Comparison of ENCODE assay signal across 25 mouse cellular contexts in the genomic region with DNA sequence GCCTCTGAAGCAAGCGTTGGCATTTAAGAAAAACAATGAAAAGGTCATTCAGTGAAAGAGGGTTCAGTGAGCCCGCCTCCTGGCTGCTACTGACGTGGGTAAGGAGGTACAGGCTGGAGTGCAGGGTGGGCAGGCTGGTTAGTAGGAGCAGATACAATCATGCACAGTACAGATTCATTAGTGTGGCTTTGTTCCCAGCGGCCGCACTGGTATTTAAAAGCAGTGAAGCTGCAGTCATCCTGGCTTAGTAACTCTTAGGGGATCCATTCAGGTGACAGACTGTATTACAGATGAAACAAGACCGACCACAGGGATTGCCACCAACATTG. TPM values are rescaled to one million over a fixed set of nuclear protein-coding genes. Genes with fewer than 3 reads are reported as not detected.
DNase-seq lines count a peak whose midpoint lies in the region; ATAC-seq and TF ChIP-seq lines count a peak whose summit lies in the region.
"Had no signal": no experiment of that assay in that cellular context is flagged by ENCODE, and none has a peak within 500 bp of the region (broad histone marks: within the 10 kb centered on the region; RNA-seq: fewer than 3 reads in every experiment).

No protein-coding gene starts in this region.

- WGBS in forebrain, embryonic 14.5 days, result 35% methylated on average over 6 of the region's 6 CpGs
- WGBS in forebrain, embryonic 13.5 days, result 36% methylated on average over 6 of the region's 6 CpGs
- WGBS in midbrain, embryonic 16.5 days, result 72% methylated on average over 6 of the region's 6 CpGs
- 58% methylated on average over 6 of the region's 6 CpGs for WGBS in midbrain, embryonic 14.5 days
- WGBS in hindbrain, embryonic 15.5 days, result 52% methylated on average over 6 of the region's 6 CpGs
- 83% methylated on average over 6 of the region's 6 CpGs for WGBS in lung, postnatal 0 days
- 79% methylated on average over 6 of the region's 6 CpGs for WGBS in liver, postnatal 0 days (ENCODE audit: insufficient replicate concordance)

- H3K4me2 ChIP-seq in forebrain, embryonic 14.5 days (ENCODE audit: low read length), result no peak overlapping the region
- no peak overlapping the region for H3K4me2 ChIP-seq in forebrain, embryonic 13.5 days
- no peak overlapping the region for H3K4me2 ChIP-seq in midbrain, embryonic 16.5 days (ENCODE audit: low read length)
- no peak overlapping the region for H3K4me2 ChIP-seq in midbrain, embryonic 14.5 days (ENCODE audit: low read length)
- no peak overlapping the region for H3K4me2 ChIP-seq in hindbrain, embryonic 15.5 days
- H3K4me2 ChIP-seq in lung, postnatal 0 days (replicated peaks; ENCODE audit: low read depth, low read length), result no peak overlapping the region
- no peak overlapping the region for H3K4me2 ChIP-seq in liver, postnatal 0 days (ENCODE audit: low read depth, low read length)
- H3K4me2 ChIP-seq: heart, embryonic 15.5 days had no signal

- no peak overlapping the region for H3K9ac ChIP-seq in forebrain, embryonic 14.5 days (ENCODE audit: low read length)
- no peak overlapping the region for H3K9ac ChIP-seq in forebrain, embryonic 13.5 days
- no peak overlapping the region for H3K9ac ChIP-seq in midbrain, embryonic 16.5 days (ENCODE audit: low read depth, low read length)
- H3K9ac ChIP-seq in midbrain, embryonic 14.5 days (replicated peaks; ENCODE audit: low read length), result no peak overlapping the region
- no peak overlapping the region for H3K9ac ChIP-seq in hindbrain, embryonic 15.5 days
- H3K9ac ChIP-seq in lung, postnatal 0 days (replicated peaks; ENCODE audit: low read depth), result no peak overlapping the region
- no peak overlapping the region for H3K9ac ChIP-seq in liver, postnatal 0 days (replicated peaks)
- H3K9ac ChIP-seq: heart, embryonic 15.5 days had no signal

- no peaks in the 10 kb centered on the region for H3K27me3 ChIP-seq in forebrain, embryonic 14.5 days (replicated peaks; ENCODE audit: control insufficient read depth, insufficient read depth, low read length)
- H3K27me3 ChIP-seq in forebrain, embryonic 13.5 days, result no peaks in the 10 kb centered on the region
- no peaks in the 10 kb centered on the region for H3K27me3 ChIP-seq in midbrain, embryonic 16.5 days (ENCODE audit: control insufficient read depth, insufficient read depth, low read depth, low read length)
- H3K27me3 ChIP-seq in midbrain, embryonic 14.5 days (ENCODE audit: control insufficient read depth, insufficient read depth, low read length), result no peaks in the 10 kb centered on the region
- H3K27me3 ChIP-seq in hindbrain, embryonic 15.5 days, result no peaks in the 10 kb centered on the region
- H3K27me3 ChIP-seq in lung, postnatal 0 days (replicated peaks; ENCODE audit: insufficient read depth, low read length), result no peaks in the 10 kb centered on the region
- no peaks in the 10 kb centered on the region for H3K27me3 ChIP-seq in liver, postnatal 0 days (ENCODE audit: insufficient read depth, low read length)
- H3K27me3 ChIP-seq: heart, embryonic 15.5 days had no signal

- H3K4me1 ChIP-seq in forebrain, embryonic 14.5 days (ENCODE audit: control insufficient read depth, insufficient read depth, low read length), result no peaks in the 10 kb centered on the region
- H3K4me1 ChIP-seq in forebrain, embryonic 13.5 days, result no peaks in the 10 kb centered on the region
- no peaks in the 10 kb centered on the region; the same call in 1 of the 2 replicates for H3K4me1 ChIP-seq in midbrain, embryonic 16.5 days (ENCODE audit: control insufficient read depth, insufficient read depth, low read length)
- no peaks in the 10 kb centered on the region for H3K4me1 ChIP-seq in midbrain, embryonic 14.5 days (ENCODE audit: control insufficient read depth, insufficient read depth, low read length)
- no peaks in the 10 kb centered on the region for H3K4me1 ChIP-seq in hindbrain, embryonic 15.5 days (replicated peaks)
- no peaks in the 10 kb centered on the region for H3K4me1 ChIP-seq in lung, postnatal 0 days (ENCODE audit: insufficient read depth, low read depth, low read length)
- no peaks in the 10 kb centered on the region for H3K4me1 ChIP-seq in liver, postnatal 0 days (ENCODE audit: insufficient read depth)
- H3K4me1 ChIP-seq: heart, embryonic 15.5 days; limb, embryonic 10.5 days had no signal

- TF ChIP-seq EP300 in lung, postnatal 0 days (IDR thresholded peaks at IDR 0.05), result no peak
- no peak for TF ChIP-seq EP300 in liver, postnatal 0 days (IDR thresholded peaks at IDR 0.05; ENCODE audit: low read depth)

- no peak for DNase-seq in forebrain, embryonic 14.5 days (ENCODE audit: low spot score)
- no peak for DNase-seq in midbrain, embryonic 14.5 days
- DNase-seq in lung, postnatal 0 days (ENCODE audit: low spot score), result no peak
- DNase-seq in liver, postnatal 0 days, result no peak
- DNase-seq: cerebellum, adult 2 months; gastrocnemius, postnatal 14 days; heart, postnatal 4 days; kidney, postnatal 4 days; layer of hippocampus, adult 9-11 months; lung, adult 18-20 months; lung, postnatal 36 days; right cerebral cortex, postnatal 14 days; spleen, adult 18-20 months; thymus, postnatal 25 days had no signal

- TF ChIP-seq CTCF in lung, postnatal 0 days (IDR thresholded peaks at IDR 0.05), result no peak
- no peak for TF ChIP-seq CTCF in liver, postnatal 0 days (IDR thresholded peaks at IDR 0.05; ENCODE audit: low read depth)

- H3K36me3 ChIP-seq in forebrain, embryonic 14.5 days (ENCODE audit: control insufficient read depth, insufficient read depth, low read length), result peaks cover 25% of the 10 kb centered on the region
- peaks cover 37% of the 10 kb centered on the region for H3K36me3 ChIP-seq in forebrain, embryonic 13.5 days (ENCODE audit: poor library complexity, severe bottlenecking)
- peaks cover 20% of the 10 kb centered on the region for H3K36me3 ChIP-seq in midbrain, embryonic 16.5 days (ENCODE audit: control insufficient read depth, insufficient read depth, low read length)
- peaks cover 33% of the 10 kb centered on the region for H3K36me3 ChIP-seq in midbrain, embryonic 14.5 days (ENCODE audit: control insufficient read depth, insufficient read depth, low read length)
- H3K36me3 ChIP-seq in hindbrain, embryonic 15.5 days, result peaks cover 38% of the 10 kb centered on the region
- no peaks in the 10 kb centered on the region; the same call in 1 of the 2 replicates for H3K36me3 ChIP-seq in lung, postnatal 0 days (ENCODE audit: insufficient read depth, low read length)
- no peaks in the 10 kb centered on the region for H3K36me3 ChIP-seq in liver, postnatal 0 days (replicated peaks; ENCODE audit: insufficient read depth, low read length)
- H3K36me3 ChIP-seq: heart, embryonic 15.5 days had no signal

- H3K27ac ChIP-seq in forebrain, embryonic 14.5 days (ENCODE audit: low read depth, low read length), result no peak overlapping the region
- H3K27ac ChIP-seq in forebrain, embryonic 13.5 days, result no peak overlapping the region
- no peak overlapping the region for H3K27ac ChIP-seq in midbrain, embryonic 16.5 days (ENCODE audit: low read length)
- no peak overlapping the region for H3K27ac ChIP-seq in midbrain, embryonic 14.5 days (replicated peaks; ENCODE audit: low read depth, low read length)
- no peak overlapping the region for H3K27ac ChIP-seq in hindbrain, embryonic 15.5 days (replicated peaks)
- no peak overlapping the region for H3K27ac ChIP-seq in lung, postnatal 0 days (ENCODE audit: low read length)
- no peak overlapping the region for H3K27ac ChIP-seq in liver, postnatal 0 days (ENCODE audit: low read depth)
- H3K27ac ChIP-seq: heart, embryonic 15.5 days; left cerebral cortex, adult 2 months; limb, embryonic 10.5 days had no signal

- ATAC-seq in forebrain, embryonic 14.5 days, result peak; percentile 32; the same call in 1 of the 2 replicates
- ATAC-seq in forebrain, embryonic 13.5 days, result no peak
- ATAC-seq in midbrain, embryonic 16.5 days, result 0 out of 2 replicates have a peak, but pooled peaks have one; percentile 32
- ATAC-seq in midbrain, embryonic 14.5 days (ENCODE audit: low FRiP score, low TSS enrichment), result no peak
- peak; percentile 67 for ATAC-seq in hindbrain, embryonic 15.5 days (ENCODE audit: low FRiP score, low read depth)
- no peak for ATAC-seq in activated CD4-positive, CD25-positive, alpha-beta regulatory T cell, adult 4 months
- no peak for ATAC-seq in lung, postnatal 0 days
- ATAC-seq in liver, postnatal 0 days, result no peak
- ATAC-seq: intestine, embryonic 16.5 days had no signal

- no peaks in the 10 kb centered on the region for H3K9me3 ChIP-seq in forebrain, embryonic 14.5 days (replicated peaks; ENCODE audit: control insufficient read depth, low read length)
- no peaks in the 10 kb centered on the region for H3K9me3 ChIP-seq in forebrain, embryonic 13.5 days (replicated peaks)
- no peaks in the 10 kb centered on the region for H3K9me3 ChIP-seq in midbrain, embryonic 16.5 days (replicated peaks; ENCODE audit: control insufficient read depth, low read length, poor library complexity, severe bottlenecking)
- H3K9me3 ChIP-seq in midbrain, embryonic 14.5 days (ENCODE audit: control insufficient read depth, low read length), result no peaks in the 10 kb centered on the region
- no peaks in the 10 kb centered on the region for H3K9me3 ChIP-seq in hindbrain, embryonic 15.5 days
- no peaks in the 10 kb centered on the region for H3K9me3 ChIP-seq in lung, postnatal 0 days (ENCODE audit: low read length)
- no peaks in the 10 kb centered on the region for H3K9me3 ChIP-seq in liver, postnatal 0 days (ENCODE audit: low read length)
- H3K9me3 ChIP-seq: heart, embryonic 15.5 days; limb, embryonic 10.5 days had no signal

- no peak overlapping the region for H3K4me3 ChIP-seq in forebrain, embryonic 14.5 days (ENCODE audit: low read depth, low read length)
- no peak overlapping the region for H3K4me3 ChIP-seq in forebrain, embryonic 13.5 days
- H3K4me3 ChIP-seq in midbrain, embryonic 16.5 days (ENCODE audit: low read depth, low read length), result no peak overlapping the region
- H3K4me3 ChIP-seq in midbrain, embryonic 14.5 days (replicated peaks; ENCODE audit: low read depth, low read length), result no peak overlapping the region
- no peak overlapping the region for H3K4me3 ChIP-seq in hindbrain, embryonic 15.5 days
- H3K4me3 ChIP-seq in lung, postnatal 0 days (ENCODE audit: low read depth, low read length), result no peak overlapping the region
- H3K4me3 ChIP-seq in liver, postnatal 0 days (ENCODE audit: low read depth, low read length), result no peak overlapping the region
- H3K4me3 ChIP-seq: heart, embryonic 15.5 days; left cerebral cortex, adult 2 months; limb, embryonic 10.5 days had no signal

RNA-seq across cellular contexts. Expression of a gene that starts 25.1 kb away (rescaled TPM):
- polyA plus RNA-seq in forebrain, embryonic 14.5 days (2014; fragmentation: Nextera tagmentation; extraction: Ambion mirVana), result 24.6 and 34.7 TPM in 2 replicates
- polyA plus RNA-seq in forebrain, embryonic 13.5 days (2015; fragmentation: Nextera tagmentation; extraction: Ambion mirVana), result 20.3 and 23.6 TPM in 2 replicates
- 92.0 and 114 TPM in 2 replicates for polyA plus RNA-seq in midbrain, embryonic 16.5 days (2015; fragmentation: Nextera tagmentation; extraction: Ambion mirVana)
- 59.9 and 78.1 TPM in 2 replicates for polyA plus RNA-seq in midbrain, embryonic 14.5 days (2014; fragmentation: Nextera tagmentation; extraction: Ambion mirVana)
- polyA plus RNA-seq in hindbrain, embryonic 15.5 days (2015; fragmentation: Nextera tagmentation; extraction: Ambion mirVana), result 77.7 and 84.2 TPM in 2 replicates
- 1 to 10 TPM in 1 of 2 experiments, under 1 TPM in 1; 0.45 to 1.6 TPM for polyA plus RNA-seq in activated CD4-positive, CD25-positive, alpha-beta regulatory T cell, adult 4 months (2017; shearing (Covaris generic))
- 1.4 TPM in 2 replicates for polyA plus RNA-seq in lung, postnatal 0 days (2015; fragmentation: Nextera tagmentation; extraction: Ambion mirVana)
- 0.39 and 0.41 TPM in 2 replicates for polyA plus RNA-seq in liver, postnatal 0 days (2015; fragmentation: Nextera tagmentation; extraction: Ambion mirVana)

RNA-seq across cellular contexts. Expression of a gene that starts 26.3 kb away (rescaled TPM):
- polyA plus RNA-seq in forebrain, embryonic 14.5 days (2014; fragmentation: Nextera tagmentation; extraction: Ambion mirVana), result 21.1 and 21.6 TPM in 2 replicates
- polyA plus RNA-seq in forebrain, embryonic 13.5 days (2015; fragmentation: Nextera tagmentation; extraction: Ambion mirVana), result 19.9 and 20.6 TPM in 2 replicates
- polyA plus RNA-seq in midbrain, embryonic 16.5 days (2015; fragmentation: Nextera tagmentation; extraction: Ambion mirVana), result 15.8 and 16.1 TPM in 2 replicates
- polyA plus RNA-seq in midbrain, embryonic 14.5 days (2014; fragmentation: Nextera tagmentation; extraction: Ambion mirVana), result 12.5 and 16.7 TPM in 2 replicates
- polyA plus RNA-seq in hindbrain, embryonic 15.5 days (2015; fragmentation: Nextera tagmentation; extraction: Ambion mirVana), result 13.9 and 16.3 TPM in 2 replicates
- polyA plus RNA-seq in activated CD4-positive, CD25-positive, alpha-beta regulatory T cell, adult 4 months (2017; shearing (Covaris generic)), result 10 to 100 TPM; 11.1 to 12.3 TPM
- polyA plus RNA-seq in lung, postnatal 0 days (2015; fragmentation: Nextera tagmentation; extraction: Ambion mirVana), result 21.3 and 23.7 TPM in 2 replicates
- polyA plus RNA-seq in liver, postnatal 0 days (2015; fragmentation: Nextera tagmentation; extraction: Ambion mirVana), result 14.3 and 15.4 TPM in 2 replicates

RNA-seq across cellular contexts. Expression of a gene that starts 34.8 kb away (rescaled TPM):
- 79.0 and 95.2 TPM in 2 replicates for polyA plus RNA-seq in forebrain, embryonic 14.5 days (2014; fragmentation: Nextera tagmentation; extraction: Ambion mirVana)
- 101 and 102 TPM in 2 replicates for polyA plus RNA-seq in forebrain, embryonic 13.5 days (2015; fragmentation: Nextera tagmentation; extraction: Ambion mirVana)
- 36.8 and 43.5 TPM in 2 replicates for polyA plus RNA-seq in midbrain, embryonic 16.5 days (2015; fragmentation: Nextera tagmentation; extraction: Ambion mirVana)
- polyA plus RNA-seq in midbrain, embryonic 14.5 days (2014; fragmentation: Nextera tagmentation; extraction: Ambion mirVana), result 48.1 and 54.6 TPM in 2 replicates
- 42.2 and 42.4 TPM in 2 replicates for polyA plus RNA-seq in hindbrain, embryonic 15.5 days (2015; fragmentation: Nextera tagmentation; extraction: Ambion mirVana)
- 10 to 100 TPM; 55.2 to 64.6 TPM for polyA plus RNA-seq in activated CD4-positive, CD25-positive, alpha-beta regulatory T cell, adult 4 months (2017; shearing (Covaris generic))
- 46.2 and 46.4 TPM in 2 replicates for polyA plus RNA-seq in lung, postnatal 0 days (2015; fragmentation: Nextera tagmentation; extraction: Ambion mirVana)
- 37.4 and 39.8 TPM in 2 replicates for polyA plus RNA-seq in liver, postnatal 0 days (2015; fragmentation: Nextera tagmentation; extraction: Ambion mirVana)

RNA-seq across cellular contexts. Expression of a gene that starts 43.0 kb away (rescaled TPM):
- polyA plus RNA-seq in forebrain, embryonic 14.5 days (2014; fragmentation: Nextera tagmentation; extraction: Ambion mirVana), result not detected in 2 replicates
- polyA plus RNA-seq in forebrain, embryonic 13.5 days (2015; fragmentation: Nextera tagmentation; extraction: Ambion mirVana), result not detected in 2 replicates
- not detected in 2 replicates for polyA plus RNA-seq in midbrain, embryonic 16.5 days (2015; fragmentation: Nextera tagmentation; extraction: Ambion mirVana)
- not detected in 2 replicates for polyA plus RNA-seq in midbrain, embryonic 14.5 days (2014; fragmentation: Nextera tagmentation; extraction: Ambion mirVana)
- polyA plus RNA-seq in hindbrain, embryonic 15.5 days (2015; fragmentation: Nextera tagmentation; extraction: Ambion mirVana), result not detected in 2 replicates
- polyA plus RNA-seq in activated CD4-positive, CD25-positive, alpha-beta regulatory T cell, adult 4 months (2017; shearing (Covaris generic)), result not detected
- not detected in 2 replicates for polyA plus RNA-seq in lung, postnatal 0 days (2015; fragmentation: Nextera tagmentation; extraction: Ambion mirVana)
- polyA plus RNA-seq in liver, postnatal 0 days (2015; fragmentation: Nextera tagmentation; extraction: Ambion mirVana), result not detected in 2 replicates
- polyA plus RNA-seq: cerebellum, adult 2 months; embryonic facial prominence, embryonic 11.5 days; heart, embryonic 15.5 days; intestine, embryonic 16.5 days; kidney, embryonic 14.5 days; limb, embryonic 10.5 days; liver, adult 2 months had no signal

Comparison
In these comparisons a context has a peak if more than half of its experiments do, and no peak if none do; other contexts are left out.
1. ATAC-seq: peak in forebrain, embryonic 14.5 days (single experiment), midbrain, embryonic 16.5 days (single experiment) and hindbrain, embryonic 15.5 days (single experiment); none in forebrain, embryonic 13.5 days (single experiment), midbrain, embryonic 14.5 days (single experiment), activated CD4-positive, CD25-positive, alpha-beta regulatory T cell, adult 4 months (single experiment), lung, postnatal 0 days (single experiment) and liver, postnatal 0 days (single experiment).